Mouse (Mus musculus) ES-E14 (cell line): ENCODE results near the gene Hist1h3g.

Experiments used
- CHD2 ChIP-seq: IDR thresholded peaks from 2 replicates; pipeline ENCODE4 v1.6.1; 2014; ENCODE audit warnings: mild to moderate bottlenecking, low read depth, low read length, inconsistent platforms
- MAFK ChIP-seq: IDR thresholded peaks from 2 replicates; pipeline ENCODE4 v1.6.1; 2014; ENCODE audit warnings: mild to moderate bottlenecking, low read depth, low read length, inconsistent platforms; ENCODE audit not compliant: insufficient read depth
- ZNF384 ChIP-seq: IDR thresholded peaks from 2 replicates; pipeline ENCODE4 v1.6.1; 2012; ENCODE audit warnings: low read depth, low read length, inconsistent platforms

GRCm38 (mm10) chr13:23546694-23547093, 11.5 kb downstream of the Hist1h3g start:
- TF ChIP-seq MAFK, result no peak
- no peak for TF ChIP-seq ZNF384
- TF ChIP-seq CHD2, result no peak
